Mouse (Mus musculus) G1E (cell line): Measurements from ENCODE around the gene Tal1. TPM values are rescaled to one million over a fixed set of nuclear protein-coding genes. Genes with fewer than 3 reads are reported as not detected.

Experiments used
- ATAC-seq: 2 replicates; pipeline ENCODE4 v1.8.0; 2016; ENCODE audit warnings: mild to moderate bottlenecking; ENCODE audit not compliant: insufficient number of reproducible peaks, poor library complexity, low FRiP score, severe bottlenecking; ENCODE audit errors: extremely low read depth
- DNase-seq: peaks from one replicate; pipeline ENCODE4 v3.0.0; 2012; ENCODE audit warnings: low spot score
- H3K27me3 ChIP-seq: 2 replicates; pipeline ENCODE4 v1.6.1; 2012; ENCODE audit warnings: mild to moderate bottlenecking, low read length, inconsistent platforms; ENCODE audit not compliant: insufficient read depth
- H3K36me3 ChIP-seq: replicated peaks from 2 replicates; pipeline ENCODE3; 2012; ENCODE audit warnings: mild to moderate bottlenecking, inconsistent platforms
- H3K4me1 ChIP-seq: 2 replicates; pipeline ENCODE4 v1.6.1; 2012; ENCODE audit warnings: low read depth, low read length, inconsistent platforms, mixed read lengths; ENCODE audit not compliant: insufficient read depth
- H3K4me3 ChIP-seq: 2 replicates; pipeline ENCODE4 v1.5.1; 2012; ENCODE audit warnings: low read depth, mild to moderate bottlenecking, inconsistent platforms, low read length, moderate library complexity, mixed read lengths
- H3K9me3 ChIP-seq: replicated peaks from 2 replicates; pipeline ENCODE4 v1.6.1; 2012; ENCODE audit warnings: inconsistent platforms
- CTCF ChIP-seq: IDR thresholded peaks from 2 replicates; pipeline ENCODE4 v1.5.1; 2012; ENCODE audit warnings: low read depth, low read length, inconsistent platforms, mixed read lengths
- GATA1 ChIP-seq: IDR thresholded peaks from 2 replicates; pipeline ENCODE4 v1.6.1; 2012; ENCODE audit warnings: borderline replicate concordance, low read length, inconsistent platforms, mixed read lengths
- GATA2 ChIP-seq: IDR thresholded peaks from 2 replicates; pipeline ENCODE4 v1.6.1; 2012; ENCODE audit warnings: low read depth, low read length, inconsistent platforms, borderline replicate concordance
- POLR2AphosphoS5 ChIP-seq: IDR thresholded peaks from 2 replicates; pipeline ENCODE4 v1.6.1; 2012; ENCODE audit warnings: low read depth, low read length, inconsistent platforms; ENCODE audit not compliant: insufficient replicate concordance
- TAL1 ChIP-seq: conservative IDR thresholded peaks from 2 replicates; pipeline ENCODE4 v1.6.1; 2012; ENCODE audit warnings: low read depth, low read length, inconsistent platforms, mixed read lengths
- polyA plus RNA-seq: library from polyadenylated mRNA; stranded (reverse); fragments of >175 nt; gene quantifications from 2 replicates; pipeline ENCODE4 v1.2.3, GENCODE M21; 2012
- total RNA-seq, 2 experiments: library from RNA; stranded (forward) in 1 of 2; stranded (reverse) in 1 of 2; fragments of 200-1000 nt in 1 of 2; fragments of >200 nt in 1 of 2; fragmentation: Nextera tagmentation in 1 of 2; gene quantifications; 2 replicates each; pipeline ENCODE4 v1.2.3; 2014 to 2017

The Tal1 gene
- total and polyA plus RNA-seq, 3 experiments = 155 to 239 (median 174) TPM

DNA sequence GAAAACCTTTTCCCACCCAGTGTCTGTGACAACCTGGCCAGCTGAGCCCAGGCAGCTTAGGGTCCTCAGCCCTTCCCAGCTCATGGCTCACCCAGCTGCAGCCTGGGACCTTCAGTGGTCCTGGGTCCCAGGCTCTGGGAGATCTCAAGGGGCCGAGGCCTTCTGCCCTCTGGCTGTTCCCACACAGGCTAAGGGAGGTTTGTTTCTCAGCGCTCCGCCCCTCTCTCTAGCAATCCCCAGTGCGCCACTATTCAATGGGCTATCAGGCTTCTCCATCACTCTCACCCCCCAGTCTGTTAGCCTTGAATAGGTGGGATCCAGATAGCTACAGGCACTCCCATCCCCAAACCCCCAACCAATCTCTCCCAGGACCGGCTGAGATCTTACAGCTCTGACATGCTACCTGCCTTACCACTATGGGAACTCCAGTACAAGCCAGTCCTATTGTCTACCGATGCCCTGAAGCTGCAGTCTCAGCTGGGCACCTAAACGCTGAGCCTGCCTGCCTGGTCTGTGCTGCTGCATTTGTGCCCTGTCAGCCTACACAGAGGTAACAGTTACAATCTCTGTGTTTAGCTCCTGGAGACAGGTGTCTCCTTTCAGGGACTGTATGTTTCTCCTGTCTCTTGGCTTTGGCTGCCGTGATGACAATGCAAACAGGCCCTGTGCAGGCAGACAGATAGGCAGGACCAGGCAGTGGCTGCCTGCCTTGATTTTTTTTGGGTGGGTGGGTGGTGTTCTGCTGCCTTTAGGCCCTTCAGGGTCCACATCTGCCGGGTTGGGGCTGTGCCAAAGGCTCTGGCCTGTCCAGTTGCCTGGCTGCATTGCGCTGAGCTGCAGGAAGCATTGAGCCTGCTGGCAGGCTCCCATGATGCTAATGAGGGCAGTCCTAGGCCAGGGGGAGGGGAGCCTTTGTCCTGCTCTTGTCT, 22.9 kb downstream of the Tal1 start:
- no peak for DNase-seq
- Histone ChIP-seq H3K9me3 (no peaks in the 10 kb centered on the region), H3K4me1 (peaks cover 64% of the 10 kb centered on the region), H3K27me3 (no peaks in the 10 kb centered on the region), H3K4me3 (no peak overlapping the region), H3K36me3 (no peaks in the 10 kb centered on the region)
- no peak for TF ChIP-seq GATA1
- no peak for TF ChIP-seq POLR2AphosphoS5
- no peak for TF ChIP-seq GATA2
- TF ChIP-seq CTCF = no peak
- TF ChIP-seq TAL1 = no peak
- ATAC-seq = no peak

DNA sequence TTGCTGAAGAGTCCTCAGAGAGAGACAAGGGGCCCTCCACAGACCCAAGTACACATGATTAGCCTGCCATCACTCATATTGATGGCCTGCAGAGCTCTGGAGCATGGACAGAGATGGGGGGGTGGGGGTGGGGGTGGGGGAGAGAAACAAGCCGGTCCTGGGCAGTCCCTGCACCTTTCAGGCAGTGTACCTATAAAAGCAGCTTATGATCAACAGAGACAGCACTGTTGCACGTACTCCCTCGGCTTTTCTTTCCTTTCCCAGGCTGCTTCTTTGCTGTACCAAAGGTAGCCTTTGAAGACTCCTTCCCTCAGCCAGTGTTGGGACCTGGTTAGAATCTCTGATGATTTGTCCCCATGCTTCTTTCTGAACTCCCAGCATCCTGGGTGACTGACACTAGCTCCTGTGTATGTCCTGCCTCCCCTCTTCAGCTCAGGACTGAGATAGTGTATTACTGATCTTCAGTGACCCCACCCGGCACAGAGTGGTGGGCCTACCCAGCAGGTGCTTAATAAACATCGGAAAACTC, 23.7 kb downstream of the Tal1 start:
- Histone ChIP-seq H3K4me3 (no peak overlapping the region), H3K4me1 (peaks cover 62% of the 10 kb centered on the region), H3K9me3 (no peaks in the 10 kb centered on the region), H3K27me3 (no peaks in the 10 kb centered on the region), H3K36me3 (no peaks in the 10 kb centered on the region)
- DNase-seq (no peak), ATAC-seq (no peak)
- TF ChIP-seq POLR2AphosphoS5 = no peak
- no peak for TF ChIP-seq TAL1
- TF ChIP-seq CTCF = no peak
- no peak for TF ChIP-seq GATA1
- TF ChIP-seq GATA2 = no peak

DNA sequence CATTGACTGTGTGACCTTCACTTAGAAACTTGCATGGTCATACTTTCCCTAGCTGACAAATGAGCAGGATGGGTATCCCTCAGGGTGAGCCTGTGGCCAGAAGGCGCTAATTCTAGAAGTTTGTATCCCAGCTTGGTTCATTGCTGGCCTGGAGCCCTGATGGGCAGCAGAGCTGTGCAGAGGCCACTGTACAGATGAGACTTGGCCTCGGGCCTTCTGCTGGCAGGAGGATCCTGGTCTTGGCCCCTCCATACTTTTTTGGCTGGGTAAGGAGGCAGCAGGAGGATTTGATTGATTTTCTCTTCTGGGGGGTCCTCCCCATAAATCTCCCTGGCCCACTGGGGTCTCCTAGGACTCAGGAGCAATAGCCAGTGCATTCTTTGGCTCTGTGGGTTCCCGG, 26.8 kb downstream of the Tal1 start:
- H3K4me1 ChIP-seq = peaks cover 65% of the 10 kb centered on the region
- no peak for ATAC-seq
- H3K4me3 ChIP-seq = no peak overlapping the region
- H3K36me3 ChIP-seq = no peaks in the 10 kb centered on the region
- no peak for DNase-seq
- H3K27me3 ChIP-seq = no peaks in the 10 kb centered on the region
- TF ChIP-seq GATA1 (no peak), GATA2 (no peak)
- no peaks in the 10 kb centered on the region for H3K9me3 ChIP-seq

DNA sequence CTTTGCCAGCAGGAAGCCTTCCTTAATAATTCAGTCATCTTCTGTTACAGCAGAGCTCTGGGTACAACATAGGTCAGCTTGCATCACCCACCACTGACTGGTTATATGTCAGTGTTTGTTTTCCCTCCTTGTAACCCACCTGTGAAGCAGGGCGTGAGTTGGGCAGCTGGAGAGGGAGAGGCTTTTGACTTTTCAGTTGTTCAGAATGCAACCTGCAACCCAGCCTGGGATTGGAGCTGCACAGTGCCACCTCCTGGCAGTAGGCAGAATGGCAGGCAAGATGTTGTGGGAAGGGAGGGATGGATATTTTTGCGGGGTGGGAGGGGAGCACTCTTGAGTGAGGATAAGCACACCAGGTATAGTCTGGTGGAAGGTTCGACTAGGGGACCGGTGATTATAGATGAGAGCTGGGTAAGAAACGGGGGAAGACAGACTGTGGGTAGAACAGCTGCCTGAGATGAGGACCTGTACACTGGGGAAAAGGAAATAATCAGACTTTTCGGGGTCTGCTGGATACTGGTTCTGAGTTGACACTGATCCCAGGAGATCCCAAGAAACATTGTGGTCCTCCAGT, 29.4 kb downstream of the Tal1 start:
- Histone ChIP-seq H3K4me1 (peaks cover 65% of the 10 kb centered on the region), H3K9me3 (no peaks in the 10 kb centered on the region), H3K36me3 (no peaks in the 10 kb centered on the region), H3K27me3 (no peaks in the 10 kb centered on the region; the same call in 1 of the 2 replicates), H3K4me3 (no peak overlapping the region)
- DNase-seq (peak; percentile 67), ATAC-seq (peak; percentile 36)
- peak; percentile 91 for TF ChIP-seq CTCF
- TF ChIP-seq POLR2AphosphoS5 = no peak

DNA sequence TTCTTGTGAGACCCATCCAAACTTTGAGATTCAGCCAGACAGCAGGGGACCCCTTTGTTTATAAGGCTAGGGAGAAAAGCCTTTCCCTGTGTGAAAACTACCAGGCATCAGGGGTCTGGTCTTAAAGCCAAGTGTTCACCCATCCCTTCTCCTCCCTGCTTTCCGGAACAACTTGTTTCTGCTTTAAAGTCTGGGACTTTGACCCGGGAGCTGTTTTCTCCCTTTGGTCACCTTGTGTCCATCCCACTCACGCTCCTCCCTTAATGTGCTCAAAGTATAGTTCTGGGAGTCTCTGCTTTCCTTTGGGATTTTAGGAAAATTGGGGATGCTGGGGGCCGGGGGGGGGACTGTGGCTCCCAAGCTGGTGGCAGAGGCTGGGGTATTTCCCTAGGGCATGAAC, 30.0 kb downstream of the Tal1 start:
- DNase-seq (no peak), ATAC-seq (no peak)
- no peaks in the 10 kb centered on the region for H3K9me3 ChIP-seq
- TF ChIP-seq TAL1 = no peak
- TF ChIP-seq CTCF = no peak
- no peak for TF ChIP-seq GATA1
- no peak for TF ChIP-seq POLR2AphosphoS5
- no peak for TF ChIP-seq GATA2
- H3K27me3 ChIP-seq = no peaks in the 10 kb centered on the region; the same call in 1 of the 2 replicates
- H3K36me3 ChIP-seq = no peaks in the 10 kb centered on the region
- H3K4me3 ChIP-seq = no peak overlapping the region
- H3K4me1 ChIP-seq = peaks cover 71% of the 10 kb centered on the region

DNA sequence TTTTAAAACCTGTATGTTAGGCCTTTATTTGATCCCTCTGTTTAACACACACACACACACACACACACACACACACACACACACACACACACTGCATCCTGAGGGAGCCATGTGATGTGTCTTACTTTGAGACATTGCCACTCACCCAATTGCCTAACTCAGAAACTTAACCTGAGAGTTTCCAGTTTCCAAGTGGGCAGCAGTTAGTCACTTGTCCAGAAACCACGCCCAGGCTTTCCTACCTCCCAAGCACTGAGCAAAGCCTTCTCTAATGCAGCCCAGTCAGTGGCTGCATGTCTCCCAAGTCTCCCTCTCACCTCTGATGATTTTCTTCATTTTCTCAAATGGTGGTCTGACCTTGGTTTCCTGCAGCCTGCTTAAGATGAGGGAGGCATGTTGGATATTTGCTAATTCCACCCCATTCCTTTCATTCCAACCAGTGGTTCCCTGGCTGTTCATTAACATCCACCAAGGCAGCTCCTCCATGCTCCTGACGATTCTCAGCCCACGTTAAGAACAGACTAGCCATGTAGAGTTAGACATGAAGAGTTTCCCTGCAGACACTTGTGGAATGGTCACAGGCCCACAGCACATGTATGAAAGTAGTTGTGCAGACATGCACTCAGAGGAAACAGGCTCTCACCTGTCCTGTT, 30.7 kb downstream of the Tal1 start:
- no peaks in the 10 kb centered on the region; the same call in 1 of the 2 replicates for H3K27me3 ChIP-seq
- no peaks in the 10 kb centered on the region for H3K36me3 ChIP-seq
- ATAC-seq (no peak), DNase-seq (no peak)
- H3K4me1 ChIP-seq = peaks cover 72% of the 10 kb centered on the region
- H3K4me3 ChIP-seq = no peak overlapping the region
- H3K9me3 ChIP-seq = no peaks in the 10 kb centered on the region
- no peak for TF ChIP-seq TAL1
- TF ChIP-seq GATA2 = no peak
- TF ChIP-seq CTCF = no peak
- TF ChIP-seq GATA1 = no peak
- no peak for TF ChIP-seq POLR2AphosphoS5
